ENCODE assay signal across 8 mouse cellular contexts in the genomic region with DNA sequence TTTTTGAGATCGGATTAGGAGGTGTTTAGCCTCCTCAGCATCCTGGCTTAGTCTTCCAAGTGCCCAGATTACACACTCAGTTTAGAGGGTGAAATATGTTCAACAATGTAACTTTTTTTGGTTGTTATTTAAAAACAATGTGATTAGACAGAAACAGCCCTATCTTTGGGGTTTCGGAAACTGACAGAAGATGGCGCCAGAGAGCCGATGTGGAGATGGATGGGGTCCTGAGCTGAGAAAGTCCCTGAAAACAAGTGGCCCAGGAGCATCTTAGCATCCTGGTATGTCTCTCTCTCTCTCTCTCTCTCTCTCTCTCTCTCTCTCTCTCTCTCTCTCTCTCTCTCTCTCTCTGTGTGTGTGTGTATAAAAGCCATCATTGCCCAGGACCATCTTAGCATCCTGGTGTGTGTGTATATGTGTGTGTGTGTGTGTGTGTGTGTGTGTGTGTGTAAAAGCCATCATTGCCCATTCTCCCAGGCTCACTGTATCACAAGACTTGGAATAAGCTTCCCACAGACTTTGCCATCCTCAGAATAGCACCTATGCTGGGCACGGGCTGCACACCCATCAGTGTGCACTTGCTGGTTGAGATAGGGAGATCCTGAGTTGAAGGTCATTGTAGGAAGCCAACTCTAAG.
DNase-seq lines count a peak whose midpoint lies in the region; ATAC-seq and TF ChIP-seq lines count a peak whose summit lies in the region.

No protein-coding gene starts in this region.

- H3K4me3 ChIP-seq in forebrain, embryonic 12.5 days (replicated peaks) = no peak overlapping the region
- no peak overlapping the region for H3K4me3 ChIP-seq in lung, adult 2 months (replicated peaks; ENCODE audit: extremely low read depth, low read depth, low read length)

- H3K9ac ChIP-seq in forebrain, embryonic 12.5 days = no peak overlapping the region

- peak; percentile 76 for TF ChIP-seq CTCF in lung, adult 2 months (IDR thresholded peaks at IDR 0.05; ENCODE audit: insufficient read depth, low read length)

- H3K27ac ChIP-seq in forebrain, embryonic 12.5 days = no peak overlapping the region

- DNase-seq in urinary bladder, adult 18-20 months (ENCODE audit: low spot score in 2 of 2) = peak; percentile 20 to 31
- DNase-seq in urinary bladder, postnatal 10 days (ENCODE audit: low spot score) = no peak
- peak; percentile 22 to 36 for DNase-seq in adrenal gland, postnatal 4 days (ENCODE audit: low spot score in 2 of 2)
- peak; percentile 59 for DNase-seq in kidney, adult 9 months
- DNase-seq in lung, adult 2 months = peak; percentile 62
- peak; percentile 87 for DNase-seq in retina, embryonic 14.5 days (ENCODE audit: low spot score)

- ATAC-seq in forebrain, embryonic 12.5 days (ENCODE audit: low FRiP score) = peak; percentile 61; the same call in 1 of the 2 replicates
- no peak for ATAC-seq in erythroblast, adult 5-6 weeks (replicated peaks; ENCODE audit: low FRiP score, poor library complexity, severe bottlenecking)

- H3K4me2 ChIP-seq in forebrain, embryonic 12.5 days = no peak overlapping the region

- peaks cover 13% of the 10 kb centered on the region; the same call in 1 of the 2 replicates for H3K27me3 ChIP-seq in forebrain, embryonic 12.5 days

- no peaks in the 10 kb centered on the region for H3K9me3 ChIP-seq in forebrain, embryonic 12.5 days

- no peaks in the 10 kb centered on the region for H3K36me3 ChIP-seq in forebrain, embryonic 12.5 days (replicated peaks)

- peaks cover 5% of the 10 kb centered on the region; the same call in 1 of the 2 replicates for H3K4me1 ChIP-seq in forebrain, embryonic 12.5 days
- no peaks in the 10 kb centered on the region for H3K4me1 ChIP-seq in lung, adult 2 months (ENCODE audit: control insufficient read depth, insufficient read depth, low read length)

- TF ChIP-seq POLR2A in lung, adult 2 months (IDR thresholded peaks at IDR 0.05; ENCODE audit: borderline replicate concordance, extremely low read depth, low read depth, low read length) = no peak

- 26% methylated on average over 5 of the region's 5 CpGs for WGBS in forebrain, embryonic 12.5 days
- 20% methylated on average over 5 of the region's 5 CpGs for WGBS in lung, adult 2 months
